Mouse (Mus musculus) G1E (cell line): ENCODE data around the gene 2510009E07Rik.

Experiments
- CTCF ChIP-seq: IDR thresholded peaks from 2 replicates; pipeline ENCODE4 v1.5.1; 2012; ENCODE audit warnings: low read depth, low read length, inconsistent platforms, mixed read lengths
- GATA1 ChIP-seq: IDR thresholded peaks from 2 replicates; pipeline ENCODE4 v1.6.1; 2012; ENCODE audit warnings: borderline replicate concordance, low read length, inconsistent platforms, mixed read lengths
- GATA2 ChIP-seq: IDR thresholded peaks from 2 replicates; pipeline ENCODE4 v1.6.1; 2012; ENCODE audit warnings: low read depth, low read length, inconsistent platforms, borderline replicate concordance
- POLR2AphosphoS5 ChIP-seq: IDR thresholded peaks from 2 replicates; pipeline ENCODE4 v1.6.1; 2012; ENCODE audit warnings: low read depth, low read length, inconsistent platforms; ENCODE audit not compliant: insufficient replicate concordance

GRCm38 (mm10) chr16:21654384-21654783, 40.1 kb downstream of the 2510009E07Rik start:
- TF ChIP-seq CTCF, result no peak
- TF ChIP-seq GATA2, result no peak
- TF ChIP-seq POLR2AphosphoS5, result no peak
- TF ChIP-seq GATA1, result no peak
